ENCODE assay signal across 11 mouse cellular contexts in genomic region chr1:34388849-34389233, GRCm38 (mm10). TPM values are rescaled to one million over a fixed set of nuclear protein-coding genes. Genes with fewer than 3 reads are reported as not detected.
DNase-seq lines count a peak whose midpoint lies in the region; ATAC-seq and TF ChIP-seq lines count a peak whose summit lies in the region.
"Had no signal": no experiment of that assay in that cellular context is flagged by ENCODE, and none has a peak within 500 bp of the region (broad histone marks: within the 10 kb centered on the region; RNA-seq: fewer than 3 reads in every experiment).

No protein-coding gene starts in this region.

- TF ChIP-seq EP300 in heart, postnatal 0 days (IDR thresholded peaks at IDR 0.05; ENCODE audit: low read depth), result no peak

- H3K4me3 ChIP-seq in forebrain, embryonic 14.5 days (ENCODE audit: low read depth, low read length), result no peak overlapping the region
- H3K4me3 ChIP-seq in forebrain, embryonic 10.5 days, result no peak overlapping the region
- H3K4me3 ChIP-seq in heart, postnatal 0 days (ENCODE audit: low read depth, low read length), result no peak overlapping the region
- H3K4me3 ChIP-seq in myocyte, result no peak overlapping the region
- H3K4me3 ChIP-seq: erythroblast, embryonic 14.5 days; midbrain, embryonic 10.5 days had no signal

- no peak overlapping the region for H3K27ac ChIP-seq in forebrain, embryonic 14.5 days (ENCODE audit: low read depth, low read length)
- H3K27ac ChIP-seq in forebrain, embryonic 10.5 days, result no peak overlapping the region
- H3K27ac ChIP-seq in heart, postnatal 0 days (ENCODE audit: low read depth), result peak overlapping the region; percentile 65
- H3K27ac ChIP-seq: midbrain, embryonic 10.5 days had no signal

- 80% methylated on average over 11 of the region's 11 CpGs for WGBS in forebrain, embryonic 14.5 days
- 91% methylated on average over 11 of the region's 11 CpGs for WGBS in forebrain, embryonic 10.5 days
- WGBS in heart, postnatal 0 days, result 73% methylated on average over 11 of the region's 11 CpGs

- no peak overlapping the region for H3ac ChIP-seq in myocyte (ENCODE audit: control insufficient read depth, insufficient read length)

- no peaks in the 10 kb centered on the region for H3K4me1 ChIP-seq in forebrain, embryonic 14.5 days (ENCODE audit: control insufficient read depth, insufficient read depth, low read length)
- H3K4me1 ChIP-seq in forebrain, embryonic 10.5 days, result peaks cover 8% of the 10 kb centered on the region
- H3K4me1 ChIP-seq in heart, postnatal 0 days (ENCODE audit: control insufficient read depth, insufficient read depth), result peaks cover 13% of the 10 kb centered on the region; the same call in 1 of the 2 replicates

- H3K79me2 ChIP-seq in myocyte (ENCODE audit: control insufficient read depth, insufficient read depth), result no peaks in the 10 kb centered on the region

- no peaks in the 10 kb centered on the region for H3K27me3 ChIP-seq in forebrain, embryonic 14.5 days (replicated peaks; ENCODE audit: control insufficient read depth, insufficient read depth, low read length)
- H3K27me3 ChIP-seq in forebrain, embryonic 10.5 days (ENCODE audit: poor library complexity, severe bottlenecking), result no peaks in the 10 kb centered on the region
- no peaks in the 10 kb centered on the region for H3K27me3 ChIP-seq in heart, postnatal 0 days (ENCODE audit: control insufficient read depth, insufficient read depth, low read length)
- no peaks in the 10 kb centered on the region for H3K27me3 ChIP-seq in myocyte (ENCODE audit: control insufficient read depth, insufficient read depth, insufficient read length)

- intact Hi-C loops in left cerebral cortex, postnatal 10 days (cut with DNase I), result no loop called here
- intact Hi-C loops in left cerebral cortex, postnatal 36 days (cut with DNase I), result loop anchor here (10.0 kb wide), 1 partner anchor 74 kb away; no protein-coding TSS in a partner anchor

- no peak for TF ChIP-seq CTCF in heart, postnatal 0 days (IDR thresholded peaks at IDR 0.05; ENCODE audit: low read depth)

- no peak for TF ChIP-seq POLR2A in myocyte (IDR thresholded peaks at IDR 0.05; ENCODE audit: insufficient read length, low read depth)

- no peak overlapping the region for H3K9ac ChIP-seq in forebrain, embryonic 14.5 days (ENCODE audit: low read length)
- no peak overlapping the region for H3K9ac ChIP-seq in heart, postnatal 0 days (replicated peaks; ENCODE audit: low read depth, low read length)

- peak; percentile 44 for DNase-seq in forebrain, embryonic 14.5 days (ENCODE audit: low spot score)
- DNase-seq in forebrain, embryonic 10.5 days (ENCODE audit: extremely low spot score, low spot score), result no peak
- DNase-seq in left cerebral cortex, postnatal 10 days (ENCODE audit: extremely low spot score in 1 of 2, low spot score in 2 of 2), result peak; percentile 39 to 40
- no peak for DNase-seq in left cerebral cortex, postnatal 36 days (ENCODE audit: low spot score in 2 of 2)
- no peak for DNase-seq in heart, postnatal 0 days (ENCODE audit: low spot score)
- no peak for DNase-seq in urinary bladder, adult 2 months (ENCODE audit: low spot score)
- no peak for DNase-seq in cerebellum, adult 11-12 months

- no peak overlapping the region for H3K4me2 ChIP-seq in forebrain, embryonic 14.5 days (ENCODE audit: low read length)
- no peak overlapping the region for H3K4me2 ChIP-seq in heart, postnatal 0 days (ENCODE audit: low read depth, low read length)
- H3K4me2 ChIP-seq in myocyte (ENCODE audit: low read depth), result peak overlapping the region; percentile 6

- no peaks in the 10 kb centered on the region for H3K36me3 ChIP-seq in forebrain, embryonic 14.5 days (ENCODE audit: control insufficient read depth, insufficient read depth, low read length)
- H3K36me3 ChIP-seq in forebrain, embryonic 10.5 days (replicated peaks), result no peaks in the 10 kb centered on the region
- H3K36me3 ChIP-seq in heart, postnatal 0 days (replicated peaks; ENCODE audit: control insufficient read depth, insufficient read depth, low read length), result no peaks in the 10 kb centered on the region
- no peaks in the 10 kb centered on the region for H3K36me3 ChIP-seq in myocyte (ENCODE audit: control insufficient read depth, insufficient read depth)
- H3K36me3 ChIP-seq: midbrain, embryonic 10.5 days had no signal

- ATAC-seq in forebrain, embryonic 14.5 days, result no peak
- ATAC-seq in heart, postnatal 0 days (ENCODE audit: insufficient read depth, low read depth), result no peak
- ATAC-seq: Patski had no signal

- H3K9me3 ChIP-seq in forebrain, embryonic 14.5 days (replicated peaks; ENCODE audit: control insufficient read depth, low read length), result no peaks in the 10 kb centered on the region
- H3K9me3 ChIP-seq in forebrain, embryonic 10.5 days, result no peaks in the 10 kb centered on the region
- no peaks in the 10 kb centered on the region for H3K9me3 ChIP-seq in heart, postnatal 0 days (replicated peaks; ENCODE audit: control insufficient read depth, low read length)
- H3K9me3 ChIP-seq: midbrain, embryonic 10.5 days had no signal

TF ChIP-seq in myocyte, 11 proteins besides CTCF, POLR2A, EP300 and RAD21:
- no peak for TF ChIP-seq POLR2AphosphoS2 (IDR thresholded peaks at IDR 0.05; ENCODE audit: insufficient read length, low read depth)
- no peak for TF ChIP-seq E2F4 (IDR thresholded peaks at IDR 0.05; ENCODE audit: insufficient read depth)
- TF ChIP-seq MYOD1 (IDR thresholded peaks at IDR 0.05; ENCODE audit: control insufficient read depth in 1 of 3, insufficient read length in 2 of 3, low read depth in 2 of 3), result no peak
- no peak for TF ChIP-seq TCF3 (IDR thresholded peaks at IDR 0.05; ENCODE audit: insufficient read length, low read depth)
- no peak for TF ChIP-seq SRF (IDR thresholded peaks at IDR 0.05; ENCODE audit: control insufficient read depth, insufficient read length, low read depth)
- TF ChIP-seq TCF12 (IDR thresholded peaks at IDR 0.05; ENCODE audit: insufficient read depth, poor library complexity, severe bottlenecking), result no peak
- TF ChIP-seq CEBPB (IDR thresholded peaks at IDR 0.05; ENCODE audit: insufficient read depth, poor library complexity, severe bottlenecking), result no peak
- no peak for TF ChIP-seq MYOG (IDR thresholded peaks at IDR 0.05; ENCODE audit: control insufficient read depth in 1 of 3, insufficient read depth in 1 of 3, insufficient read length in 2 of 3, low read depth in 2 of 3)
- TF ChIP-seq MAX (IDR thresholded peaks at IDR 0.05; ENCODE audit: low read depth), result no peak

RNA-seq across cellular contexts. Expression of gene Ccdc115, which starts 50.6 kb away (rescaled TPM):
- polyA plus RNA-seq in forebrain, embryonic 14.5 days (2014; fragmentation: Nextera tagmentation; extraction: Ambion mirVana), result 69.8 and 70.3 TPM in 2 replicates
- polyA plus RNA-seq in forebrain, embryonic 10.5 days (2016; fragmentation: Nextera tagmentation; extraction: Ambion mirVana), result 69.1 and 70.3 TPM in 2 replicates
- total RNA-seq in left cerebral cortex, postnatal 10 days (2021), result 10 to 100 TPM; 19.4 to 19.8 TPM
- 10 to 100 TPM; 15.2 to 16.5 TPM for total RNA-seq in left cerebral cortex, postnatal 36 days (2021)
- 29.2 and 30.5 TPM in 2 replicates for total RNA-seq in heart, postnatal 0 days (2014; rRNA removed; ENCODE audit: low replicate concordance)
- 29.7 and 32.4 TPM in 2 replicates for polyA plus RNA-seq in heart, postnatal 0 days (2015; fragmentation: Nextera tagmentation; extraction: Ambion mirVana)
- 17.1 TPM for polyA plus RNA-seq in myocyte (2012; fragmentation: generic; extraction: Trizol)
- 34.3 and 41.4 TPM in 2 replicates for polyA plus RNA-seq in urinary bladder, adult 2 months (2012; rRNA removed)

RNA-seq across cellular contexts. Expression of gene Imp4, which starts 50.8 kb away (rescaled TPM):
- 68.5 and 69.1 TPM in 2 replicates for polyA plus RNA-seq in forebrain, embryonic 14.5 days (2014; fragmentation: Nextera tagmentation; extraction: Ambion mirVana)
- polyA plus RNA-seq in forebrain, embryonic 10.5 days (2016; fragmentation: Nextera tagmentation; extraction: Ambion mirVana), result 118 and 119 TPM in 2 replicates
- 10 to 100 TPM; 31.2 to 31.4 TPM for total RNA-seq in left cerebral cortex, postnatal 10 days (2021)
- 10 to 100 TPM; 29.7 to 35.1 TPM for total RNA-seq in left cerebral cortex, postnatal 36 days (2021)
- total RNA-seq in heart, postnatal 0 days (2014; rRNA removed; ENCODE audit: low replicate concordance), result 12.4 and 45.3 TPM in 2 replicates
- 41.6 and 42.5 TPM in 2 replicates for polyA plus RNA-seq in heart, postnatal 0 days (2015; fragmentation: Nextera tagmentation; extraction: Ambion mirVana)
- 40.7 TPM for polyA plus RNA-seq in myocyte (2012; fragmentation: generic; extraction: Trizol)
- 25.4 TPM in 2 replicates for polyA plus RNA-seq in urinary bladder, adult 2 months (2012; rRNA removed)

Comparison
In these comparisons a context has a peak if more than half of its experiments do, and no peak if none do; other contexts are left out.
1. DNase-seq: peak in forebrain, embryonic 14.5 days (single experiment) and left cerebral cortex, postnatal 10 days (2 of 2); none in forebrain, embryonic 10.5 days (single experiment), left cerebral cortex, postnatal 36 days (0 of 2), heart, postnatal 0 days (single experiment), urinary bladder, adult 2 months (single experiment) and cerebellum, adult 11-12 months (single experiment).